Mouse (Mus musculus) adrenal gland, adult 10 weeks (tissue): ENCODE results near the gene Gm11596. TPM values are rescaled to one million over a fixed set of nuclear protein-coding genes. Genes with fewer than 3 reads are reported as not detected.

Experiments
- polyA plus RNA-seq: library from polyadenylated mRNA; stranded (reverse); fragments of 350-450 nt; fragmentation: Illumina TruSeq; extraction: RNeasy Lipid Tissue Mini Kit (QIAGEN cat#74804); gene quantifications from one replicate; pipeline ENCODE4 v1.2.3, GENCODE M21; 2014; ENCODE audit warnings: low read depth, low replicate concordance

Gene Gm11596
- not detected for polyA plus RNA-seq

DNA sequence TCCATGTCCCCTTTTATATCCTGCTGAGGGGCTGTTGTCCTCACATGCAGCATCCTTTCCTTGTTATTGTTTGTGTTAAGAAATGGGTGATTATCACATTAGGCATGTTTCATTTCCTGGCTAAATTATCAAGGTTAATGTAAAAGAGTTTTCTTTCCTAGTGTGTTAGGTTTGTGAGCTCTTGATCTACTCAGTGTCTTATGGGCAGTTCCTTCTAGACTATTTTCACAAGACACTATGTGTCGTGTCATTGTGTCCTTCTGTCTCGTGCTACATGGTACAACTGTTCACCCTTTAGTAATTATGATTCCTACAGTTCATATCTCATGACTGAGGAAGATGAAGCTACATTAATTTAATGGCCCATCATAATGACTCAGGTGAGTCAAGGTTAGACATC is at the start of gene Gm11596:
TSS of gene Gm11596 (minus strand) at position 101 of the 400 bp plus-strand sequence.

GRCm38 (mm10) chr11:99837966-99838365 is 44.7 kb upstream of the Gm11596 start, which contains the start of gene 2300003K06Rik:
Gene 2300003K06Rik (minus strand): TSS chr11:99838066.

GRCm38 (mm10) chr11:99815566-99815965 is 22.3 kb upstream of the Gm11596 start, which contains the start of gene Gm11564:
Gene Gm11564 (minus strand): TSS chr11:99815666.

GRCm38 (mm10) chr11:99809792-99810191 is 16.5 kb upstream of the Gm11596 start, which contains the start of gene Krtap4-13:
Gene Krtap4-13 (minus strand): TSS chr11:99809892.

DNA sequence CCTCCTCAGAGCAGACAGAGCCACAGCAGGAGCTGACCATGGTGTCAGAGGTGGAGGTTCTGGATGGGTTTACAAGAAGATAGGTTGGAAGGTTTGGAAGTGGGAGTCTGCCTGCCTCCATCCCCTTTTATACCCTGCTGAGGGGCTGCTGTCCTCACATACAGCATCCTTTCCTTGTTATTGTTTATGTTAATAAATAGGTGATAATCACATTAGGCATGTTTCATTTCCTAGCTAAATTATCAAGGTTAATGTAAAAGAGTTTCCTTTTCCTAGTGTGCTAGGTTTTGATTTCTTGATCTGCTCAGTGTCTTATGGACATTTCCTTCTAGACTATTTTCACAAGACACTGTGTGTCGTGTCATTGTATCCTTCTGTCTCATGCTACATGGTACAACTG is 11.1 kb upstream of the Gm11596 start, which contains the start of gene Gm11554:
TSS of gene Gm11554 (minus strand) at position 101 of the 400 bp plus-strand sequence.

DNA sequence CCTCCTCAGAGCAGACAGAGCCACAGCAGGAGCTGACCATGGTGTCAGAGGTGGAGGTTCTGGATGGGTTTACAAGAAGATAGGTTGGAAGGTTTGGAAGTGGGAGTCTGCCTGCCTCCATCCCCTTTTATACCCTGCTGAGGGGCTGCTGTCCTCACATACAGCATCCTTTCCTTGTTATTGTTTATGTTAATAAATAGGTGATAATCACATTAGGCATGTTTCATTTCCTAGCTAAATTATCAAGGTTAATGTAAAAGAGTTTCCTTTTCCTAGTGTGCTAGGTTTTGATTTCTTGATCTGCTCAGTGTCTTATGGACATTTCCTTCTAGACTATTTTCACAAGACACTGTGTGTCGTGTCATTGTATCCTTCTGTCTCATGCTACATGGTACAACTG is 5.6 kb upstream of the Gm11596 start, which contains the start of gene Gm11569:
TSS of gene Gm11569 (minus strand) at position 101 of the 400 bp plus-strand sequence.

DNA sequence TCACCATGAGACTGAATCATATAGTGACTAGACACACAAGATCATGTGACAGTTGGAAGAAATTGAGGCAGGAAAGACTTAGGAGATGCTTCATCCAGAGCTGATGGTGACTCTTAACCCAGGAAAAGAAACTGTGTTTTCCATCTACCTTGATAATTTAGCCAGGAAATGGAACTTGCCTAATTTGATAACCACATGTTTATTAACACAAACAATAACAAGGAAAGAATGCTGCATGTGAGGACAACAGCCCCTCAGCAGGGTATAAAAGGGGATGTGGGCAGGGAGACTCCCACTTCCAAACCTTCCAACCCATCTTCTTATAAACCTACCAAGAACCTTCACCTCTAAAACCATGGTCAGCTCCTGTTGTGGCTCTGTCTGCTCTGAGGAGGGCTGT is 8.4 kb downstream of the Gm11596 start, which contains the start of gene Krtap4-9:
TSS of gene Krtap4-9 (plus strand) at position 301 of the 400 bp plus-strand sequence.

DNA sequence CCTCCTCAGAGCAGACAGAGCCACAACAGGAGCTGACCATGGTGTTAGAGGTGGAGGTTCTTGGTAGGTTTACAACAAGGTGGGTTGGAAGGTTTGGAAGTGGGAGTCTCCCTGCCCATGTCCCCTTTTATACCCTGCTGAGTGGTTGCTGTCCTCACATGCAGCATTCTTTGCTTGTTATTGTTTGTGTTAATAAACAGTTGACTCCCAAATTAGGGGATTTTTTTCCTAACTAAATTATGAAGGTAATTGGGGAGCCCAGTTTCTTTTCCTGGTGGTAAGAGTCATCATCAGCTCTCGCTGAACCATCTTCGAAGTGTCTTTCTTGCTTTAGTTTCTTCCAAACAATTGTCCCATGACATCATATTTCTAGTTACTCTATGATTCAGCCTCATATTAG is 12.7 kb downstream of the Gm11596 start, which contains the start of gene Krtap4-8:
TSS of gene Krtap4-8 (minus strand) at position 101 of the 400 bp plus-strand sequence.

GRCm38 (mm10) chr11:99772813-99773212 is 20.5 kb downstream of the Gm11596 start, which contains the start of gene Gm11595:
Gene Gm11595 (minus strand): TSS chr11:99772913.

Other genes starting within 250 kb of the Gm11596 start
- not detected for gene Krtap3-3, start 242.6 kb downstream of the Gm11596 start, polyA plus RNA-seq
- gene Krtap3-2, start 236.6 kb downstream of the Gm11596 start, polyA plus RNA-seq, result not detected
- not detected for gene Gm11939, start 234.0 kb downstream of the Gm11596 start, polyA plus RNA-seq
- not detected for gene Krtap3-1, start 226.8 kb downstream of the Gm11596 start, polyA plus RNA-seq
- not detected for gene Krtap1-5, start 212.5 kb downstream of the Gm11596 start, polyA plus RNA-seq
- gene Krtap1-4, start 209.8 kb downstream of the Gm11596 start, polyA plus RNA-seq, result not detected
- gene Krtap1-3, start 202.1 kb downstream of the Gm11596 start, polyA plus RNA-seq, result not detected
- not detected for gene Krtap9-3, start 195.4 kb downstream of the Gm11596 start, polyA plus RNA-seq
- gene Gm11938, start 190.2 kb downstream of the Gm11596 start, polyA plus RNA-seq, result not detected
- gene Gm11937, start 183.3 kb downstream of the Gm11596 start, polyA plus RNA-seq, result not detected
- gene Krtap2-4, start 178.6 kb downstream of the Gm11596 start, polyA plus RNA-seq, result not detected
- not detected for gene Gm11562, start 173.0 kb downstream of the Gm11596 start, polyA plus RNA-seq
- not detected for gene Krtap4-1, start 165.2 kb downstream of the Gm11596 start, polyA plus RNA-seq
- not detected for gene Krtap4-2, start 158.4 kb downstream of the Gm11596 start, polyA plus RNA-seq
- not detected for gene Krtap4-7, start 149.4 kb downstream of the Gm11596 start, polyA plus RNA-seq
- not detected for gene Gm11555, start 143.2 kb downstream of the Gm11596 start, polyA plus RNA-seq
- gene Gm11563, start 134.5 kb downstream of the Gm11596 start, polyA plus RNA-seq, result not detected
- gene Krtap4-6, start 127.5 kb downstream of the Gm11596 start, polyA plus RNA-seq, result not detected
- not detected for gene Gm14190, start 102.7 kb downstream of the Gm11596 start, polyA plus RNA-seq
- not detected for gene Gm14180, start 59.2 kb downstream of the Gm11596 start, polyA plus RNA-seq
- not detected for gene Gm11595, start 20.6 kb downstream of the Gm11596 start, polyA plus RNA-seq
- not detected for gene Krtap4-8, start 12.8 kb downstream of the Gm11596 start, polyA plus RNA-seq
- gene Krtap4-9, start 8.3 kb downstream of the Gm11596 start, polyA plus RNA-seq, result not detected
- not detected for gene Gm11569, start 5.5 kb upstream of the Gm11596 start, polyA plus RNA-seq
- not detected for gene Gm11554, start 11.0 kb upstream of the Gm11596 start, polyA plus RNA-seq
- gene Krtap4-13, start 16.4 kb upstream of the Gm11596 start, polyA plus RNA-seq, result not detected
- gene Gm11564, start 22.2 kb upstream of the Gm11596 start, polyA plus RNA-seq, result not detected
- gene 2300003K06Rik, start 44.6 kb upstream of the Gm11596 start, polyA plus RNA-seq, result not detected
- not detected for gene Krtap4-16, start 58.1 kb upstream of the Gm11596 start, polyA plus RNA-seq
- gene Gm11568, start 64.5 kb upstream of the Gm11596 start, polyA plus RNA-seq, result not detected
- not detected for gene Gm11559, start 71.0 kb upstream of the Gm11596 start, polyA plus RNA-seq
- not detected for gene Krtap9-1, start 79.9 kb upstream of the Gm11596 start, polyA plus RNA-seq
- not detected for gene Gm11567, start 85.7 kb upstream of the Gm11596 start, polyA plus RNA-seq
- not detected for gene Krtap31-1, start 114.5 kb upstream of the Gm11596 start, polyA plus RNA-seq
- gene Gm11565, start 121.3 kb upstream of the Gm11596 start, polyA plus RNA-seq, result not detected
- gene Krtap31-2, start 142.8 kb upstream of the Gm11596 start, polyA plus RNA-seq, result not detected
- gene Krtap9-5, start 155.0 kb upstream of the Gm11596 start, polyA plus RNA-seq, result not detected
- not detected for gene Krtap29-1, start 185.6 kb upstream of the Gm11596 start, polyA plus RNA-seq
- not detected for gene Krtap16-1, start 193.1 kb upstream of the Gm11596 start, polyA plus RNA-seq
- not detected for gene Krtap17-1, start 200.5 kb upstream of the Gm11596 start, polyA plus RNA-seq
- not detected for gene Krt33a, start 222.7 kb upstream of the Gm11596 start, polyA plus RNA-seq
- gene Krt33b, start 236.4 kb upstream of the Gm11596 start, polyA plus RNA-seq, result not detected
- not detected for gene Krt34, start 248.1 kb upstream of the Gm11596 start, polyA plus RNA-seq